Mouse (Mus musculus): ENCODE data around the gene Ppcdc.

GRCm38 (mm10) chr9:57428391-57428790 lies 11.5 kb downstream of the Ppcdc start:
- TF ChIP-seq CTCF (IDR thresholded peaks at IDR 0.05; ENCODE audit: low read depth) (no peak), EP300 (IDR thresholded peaks at IDR 0.05; ENCODE audit: low read depth) (no peak)
